Mouse (Mus musculus) heart, embryonic 16.5 days (tissue): Measurements from ENCODE around the gene Sik3. TPM values are rescaled to one million over a fixed set of nuclear protein-coding genes. Genes with fewer than 3 reads are reported as not detected.

ENCODE experiments used
- ATAC-seq: fragments of 200-750 bp; cut with Nextera tagmentation; replicated peaks from 2 replicates; pipeline ENCODE4 v1.8.0; 2017; ENCODE audit warnings: moderate number of reproducible peaks; ENCODE audit not compliant: insufficient read depth, low FRiP score; ENCODE audit errors: extremely low read depth
- H3K27ac ChIP-seq: fragments of 300-500 bp; sonication (generic); 2 replicates; pipeline ENCODE4 v1.5.1; 2014; ENCODE audit warnings: mild to moderate bottlenecking, low read length, control low read depth, moderate library complexity
- H3K27me3 ChIP-seq: fragments of 300-500 bp; sonication (generic); 2 replicates; pipeline ENCODE4 v1.6.1; 2014; ENCODE audit warnings: low read length, mixed read lengths; ENCODE audit not compliant: control insufficient read depth, insufficient read depth
- H3K36me3 ChIP-seq: fragments of 300-500 bp; sonication (generic); 2 replicates; pipeline ENCODE4 v1.6.1; 2014; ENCODE audit not compliant: control insufficient read depth, insufficient read depth
- H3K4me1 ChIP-seq: fragments of 300-500 bp; sonication (generic); 2 replicates; pipeline ENCODE4 v1.6.1; 2014; ENCODE audit warnings: low read length, mixed read lengths; ENCODE audit not compliant: control insufficient read depth, insufficient read depth
- H3K4me2 ChIP-seq: fragments of 300-500 bp; sonication (generic); 2 replicates; pipeline ENCODE4 v1.6.1; 2014; ENCODE audit warnings: low read depth, mild to moderate bottlenecking, control low read depth, low read length
- H3K4me3 ChIP-seq: fragments of 300-500 bp; sonication (generic); 2 replicates; pipeline ENCODE4 v1.5.1; 2014; ENCODE audit warnings: mild to moderate bottlenecking, control low read depth, low read length
- H3K9ac ChIP-seq: fragments of 300-500 bp; sonication (generic); 2 replicates; pipeline ENCODE4 v1.6.1; 2014; ENCODE audit warnings: low read length, control low read depth
- H3K9me3 ChIP-seq: fragments of 300-500 bp; sonication (generic); replicated peaks from 2 replicates; pipeline ENCODE4 v1.6.1; 2016; ENCODE audit warnings: low read length; ENCODE audit not compliant: control insufficient read depth
- WGBS: fragments of 180-500 bp; shearing (Covaris S2); extraction: QIAGEN DNeasy Blood & Tissue Kit; methylation state at CpG from one replicate; pipeline ENCODE4 v1.1.7; 2014; 5-methylcytosine and 5-hydroxymethylcytosine counted together
- polyA plus RNA-seq: library from polyadenylated mRNA; unstranded; fragments of >200 nt; fragmentation: Nextera tagmentation; extraction: Ambion mirVana; gene quantifications from 2 replicates; pipeline ENCODE4 v1.2.1, GENCODE M21; 2015

Sik3 gene
- polyA plus RNA-seq, 1 experiment from 2014 or later = 5.1 TPM

DNA sequence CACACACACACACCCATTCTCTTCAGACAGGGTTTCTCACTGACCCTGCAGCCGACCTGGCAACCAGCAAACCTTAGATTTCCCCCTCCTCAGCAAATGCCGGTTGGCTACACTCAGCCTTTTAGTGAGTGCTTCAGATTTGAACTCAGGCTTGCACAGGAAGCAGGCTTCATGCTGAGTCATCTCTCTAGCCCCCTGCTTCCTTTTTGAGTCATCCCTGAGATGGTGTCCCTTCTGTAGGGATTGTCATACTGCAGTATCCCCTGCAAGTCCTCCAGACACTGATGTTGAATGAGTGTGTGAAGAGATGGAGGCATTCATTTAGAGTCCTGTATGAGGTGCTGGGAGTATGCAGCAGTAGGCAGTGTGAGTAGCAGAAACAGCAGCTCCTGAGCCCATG, 160.3 kb downstream of the Sik3 start:
- 50% methylated on average over 2 of the region's 2 CpGs for WGBS
- H3K4me2 ChIP-seq = no peak overlapping the region

DNA sequence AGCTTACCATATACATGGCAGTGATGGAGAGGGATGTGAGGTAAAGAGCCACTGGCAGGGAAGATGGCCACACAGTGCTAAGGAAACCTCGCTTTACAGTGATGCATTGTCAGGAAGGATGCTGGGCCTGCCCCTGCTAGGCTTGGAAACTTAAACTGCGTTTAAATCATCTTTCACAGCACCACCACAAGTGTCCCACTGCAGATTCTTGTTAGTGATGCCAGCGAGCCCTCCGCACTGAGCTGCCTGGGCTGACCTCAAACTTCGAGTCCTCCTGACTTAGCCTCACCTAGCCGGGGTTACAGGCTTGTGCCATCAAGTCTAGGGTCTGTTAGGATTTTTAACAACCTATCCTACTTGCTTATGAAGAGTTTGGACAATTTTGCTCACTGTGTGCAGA, 161.3 kb downstream of the Sik3 start:
- H3K9me3 ChIP-seq = no peaks in the 10 kb centered on the region
- 86% methylated on average over 6 of the region's 6 CpGs for WGBS

More for the DNA sequence above, 160.3 kb downstream of the Sik3 start:
- peaks cover 5% of the 10 kb centered on the region for H3K4me1 ChIP-seq
- no peak overlapping the region for H3K9ac ChIP-seq
- H3K9me3 ChIP-seq = no peaks in the 10 kb centered on the region
- no peak overlapping the region for H3K4me3 ChIP-seq
- no peak for ATAC-seq
- no peaks in the 10 kb centered on the region; the same call in 1 of the 2 replicates for H3K36me3 ChIP-seq
- H3K27me3 ChIP-seq = no peaks in the 10 kb centered on the region
- H3K27ac ChIP-seq = no peak overlapping the region

DNA sequence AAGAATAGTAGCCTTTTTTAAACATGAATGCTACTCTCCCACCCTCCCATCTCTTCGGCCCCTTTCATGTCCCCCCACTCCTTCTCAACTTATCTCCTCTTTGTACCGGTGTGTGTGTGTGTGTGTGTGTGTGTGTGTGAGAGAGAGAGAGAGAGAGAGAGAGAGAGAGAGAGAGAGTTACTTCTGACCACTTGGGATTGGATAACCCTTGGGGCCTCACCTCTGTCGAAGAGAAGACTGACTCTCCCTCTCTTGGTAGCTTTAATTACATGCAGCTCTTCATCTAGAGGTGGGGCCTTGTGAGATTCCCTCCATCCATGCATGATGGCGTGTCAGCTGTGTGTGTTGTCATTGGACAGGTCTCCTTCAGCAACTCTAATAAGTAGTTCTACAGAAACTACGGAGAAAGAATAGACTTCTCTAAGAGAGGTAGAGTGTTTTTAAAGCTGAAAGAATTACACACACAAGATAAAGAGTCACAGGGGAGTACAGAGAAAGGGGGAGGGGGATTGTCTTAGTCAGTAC, 162.2 kb downstream of the Sik3 start:
- WGBS = 65% methylated on average over 5 of the region's 5 CpGs
- H3K9ac ChIP-seq = no peak overlapping the region
- no peaks in the 10 kb centered on the region for H3K9me3 ChIP-seq
- H3K27me3 ChIP-seq = no peaks in the 10 kb centered on the region
- H3K27ac ChIP-seq = no peak overlapping the region; the same call in 1 of the 2 replicates
- H3K36me3 ChIP-seq = peaks cover 4% of the 10 kb centered on the region; the same call in 1 of the 2 replicates
- peaks cover 5% of the 10 kb centered on the region for H3K4me1 ChIP-seq
- no peak for ATAC-seq
- no peak overlapping the region for H3K4me2 ChIP-seq
- no peak overlapping the region for H3K4me3 ChIP-seq

More for the DNA sequence above, 161.3 kb downstream of the Sik3 start:
- H3K36me3 ChIP-seq = peaks cover 4% of the 10 kb centered on the region; the same call in 1 of the 2 replicates
- H3K27ac ChIP-seq = no peak overlapping the region
- no peaks in the 10 kb centered on the region for H3K27me3 ChIP-seq
- H3K9ac ChIP-seq = no peak overlapping the region
- no peak for ATAC-seq
- no peak overlapping the region for H3K4me3 ChIP-seq
- H3K4me2 ChIP-seq = no peak overlapping the region
- H3K4me1 ChIP-seq = peaks cover 5% of the 10 kb centered on the region

DNA sequence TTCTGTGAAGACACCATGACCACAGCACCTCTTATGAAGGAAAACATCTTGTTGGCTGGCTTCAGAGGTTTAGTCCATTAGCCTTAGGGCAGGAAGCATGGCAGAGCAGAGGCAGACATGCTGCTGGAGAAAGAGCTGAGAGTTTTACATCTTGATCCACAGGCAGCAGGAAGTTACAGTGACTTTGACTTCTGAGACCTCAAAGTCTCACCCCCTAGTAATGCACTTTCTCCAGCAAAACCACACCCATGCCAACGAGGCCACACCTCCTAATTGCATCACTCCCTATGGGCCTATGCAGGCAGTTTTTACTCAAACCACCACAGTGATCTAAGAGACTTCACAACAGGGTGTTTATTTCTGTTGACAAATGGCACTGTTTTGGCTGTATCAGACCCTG, 162.7 kb downstream of the Sik3 start:
- peak; percentile 43 for ATAC-seq
- 42% methylated on average over 1 of the region's 1 CpGs for WGBS
- Histone ChIP-seq H3K4me2 (no peak overlapping the region), H3K4me1 (peaks cover 5% of the 10 kb centered on the region), H3K9ac (no peak overlapping the region), H3K27me3 (no peaks in the 10 kb centered on the region), H3K36me3 (peaks cover 4% of the 10 kb centered on the region; the same call in 1 of the 2 replicates), H3K4me3 (no peak overlapping the region), H3K9me3 (no peaks in the 10 kb centered on the region), H3K27ac (peak overlapping the region; percentile 62)

DNA sequence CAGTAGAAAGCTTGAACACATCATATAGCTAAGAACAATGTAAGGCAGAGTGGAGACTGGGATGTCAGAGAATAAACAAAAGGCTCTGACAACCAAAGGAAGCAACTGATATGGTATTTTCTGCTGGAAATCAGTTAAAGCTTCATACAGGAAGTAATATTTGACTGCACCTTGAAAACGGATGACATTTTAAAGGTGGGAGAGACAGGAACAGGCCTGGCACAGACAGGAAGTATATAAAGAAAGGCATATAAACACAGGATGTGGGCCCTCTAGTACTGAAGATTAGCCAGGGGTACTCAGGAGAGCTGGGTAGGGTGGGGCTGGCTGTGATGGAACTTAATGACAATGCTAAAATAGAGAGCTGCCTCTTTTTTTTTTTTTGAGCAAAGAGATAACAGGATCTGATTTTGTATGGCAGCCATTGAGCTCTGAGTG, 163.3 kb downstream of the Sik3 start:
- WGBS = 46% methylated on average over 1 of the region's 1 CpGs
- ATAC-seq = peak; percentile 61; the same call in 1 of the 2 replicates
- Histone ChIP-seq H3K4me1 (peaks cover 5% of the 10 kb centered on the region), H3K4me2 (no peak overlapping the region), H3K9me3 (no peaks in the 10 kb centered on the region), H3K27me3 (no peaks in the 10 kb centered on the region), H3K4me3 (no peak overlapping the region), H3K36me3 (peaks cover 4% of the 10 kb centered on the region; the same call in 1 of the 2 replicates), H3K9ac (no peak overlapping the region), H3K27ac (peak overlapping the region; percentile 62)

DNA sequence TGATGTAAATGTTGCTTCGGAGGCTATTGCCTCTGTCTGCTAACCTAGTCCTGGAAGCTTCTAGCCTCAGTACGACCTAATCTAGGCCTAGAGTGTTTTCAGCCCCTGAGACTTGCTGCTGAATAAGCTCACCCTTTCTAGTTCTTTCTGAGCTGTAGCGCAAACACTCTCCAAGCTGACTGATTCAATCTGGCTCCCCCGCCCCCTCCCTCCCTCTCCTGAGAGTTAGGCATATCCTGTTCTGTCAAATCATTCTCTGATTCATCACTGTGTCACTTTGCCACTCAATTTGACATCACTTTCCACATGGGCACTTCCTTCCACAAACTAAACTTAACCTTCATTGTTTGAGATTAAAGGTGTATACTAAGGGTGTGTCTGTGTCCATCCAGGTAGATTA, 164.0 kb downstream of the Sik3 start:
- no peak for ATAC-seq
- no peaks in the 10 kb centered on the region for H3K27me3 ChIP-seq
- no peak overlapping the region for H3K4me2 ChIP-seq
- H3K4me3 ChIP-seq = no peak overlapping the region
- peak overlapping the region; percentile 62; the same call in 1 of the 2 replicates for H3K27ac ChIP-seq
- 82% methylated on average over 4 of the region's 4 CpGs for WGBS
- peaks cover 4% of the 10 kb centered on the region; the same call in 1 of the 2 replicates for H3K36me3 ChIP-seq
- H3K9ac ChIP-seq = no peak overlapping the region
- no peaks in the 10 kb centered on the region for H3K9me3 ChIP-seq
- peaks cover 7% of the 10 kb centered on the region for H3K4me1 ChIP-seq

DNA sequence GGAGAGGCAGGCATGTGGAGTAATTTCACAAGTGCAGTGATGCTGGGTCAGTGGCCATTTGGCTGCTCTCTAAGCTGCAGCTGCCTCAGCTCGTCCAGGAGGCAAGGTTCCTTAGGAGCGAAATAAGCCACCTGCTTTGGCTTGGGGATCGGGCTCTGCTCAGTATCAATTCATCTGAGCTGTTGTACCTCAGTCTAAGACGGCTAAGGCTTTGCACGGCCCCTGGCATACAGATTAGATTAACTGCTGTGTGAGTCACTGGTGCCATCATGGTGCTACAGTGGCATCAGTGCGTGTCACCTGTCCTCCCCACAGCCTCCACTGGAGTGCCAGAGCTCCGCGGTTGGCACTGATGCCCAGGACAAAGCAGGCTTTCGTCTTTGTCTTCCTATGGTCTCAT, 166.0 kb downstream of the Sik3 start:
- Histone ChIP-seq H3K4me2 (no peak overlapping the region), H3K36me3 (peaks cover 4% of the 10 kb centered on the region; the same call in 1 of the 2 replicates), H3K9ac (no peak overlapping the region), H3K9me3 (no peaks in the 10 kb centered on the region), H3K27ac (no peak overlapping the region), H3K4me1 (peaks cover 9% of the 10 kb centered on the region), H3K4me3 (no peak overlapping the region), H3K27me3 (no peaks in the 10 kb centered on the region)
- ATAC-seq = no peak
- WGBS = 82% methylated on average over 9 of the region's 9 CpGs

DNA sequence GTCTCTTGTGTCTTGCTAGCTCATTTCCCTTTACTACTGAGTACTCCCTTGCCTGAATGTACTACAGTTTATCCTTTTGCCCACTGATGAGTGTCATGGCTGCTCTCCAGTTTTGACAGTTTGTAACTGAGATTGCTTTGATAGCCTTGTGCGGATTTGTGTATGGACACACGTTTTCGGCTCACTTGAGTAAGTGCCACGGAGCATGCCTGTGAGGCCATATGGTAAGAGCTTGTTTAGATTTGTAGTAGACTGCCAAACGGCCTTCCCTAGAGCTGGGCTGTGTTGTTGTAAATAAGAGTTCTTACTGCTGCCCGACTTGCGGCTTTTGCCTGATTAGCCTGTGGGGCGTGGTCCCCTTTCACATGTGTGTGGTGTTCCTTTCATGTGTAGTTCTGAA, 168.7 kb downstream of the Sik3 start:
- Histone ChIP-seq H3K27me3 (no peaks in the 10 kb centered on the region), H3K36me3 (peaks cover 4% of the 10 kb centered on the region; the same call in 1 of the 2 replicates), H3K4me3 (no peak overlapping the region), H3K27ac (no peak overlapping the region), H3K9me3 (no peaks in the 10 kb centered on the region), H3K4me2 (no peak overlapping the region), H3K4me1 (peaks cover 6% of the 10 kb centered on the region), H3K9ac (no peak overlapping the region)
- WGBS = 72% methylated on average over 8 of the region's 8 CpGs
- no peak for ATAC-seq

DNA sequence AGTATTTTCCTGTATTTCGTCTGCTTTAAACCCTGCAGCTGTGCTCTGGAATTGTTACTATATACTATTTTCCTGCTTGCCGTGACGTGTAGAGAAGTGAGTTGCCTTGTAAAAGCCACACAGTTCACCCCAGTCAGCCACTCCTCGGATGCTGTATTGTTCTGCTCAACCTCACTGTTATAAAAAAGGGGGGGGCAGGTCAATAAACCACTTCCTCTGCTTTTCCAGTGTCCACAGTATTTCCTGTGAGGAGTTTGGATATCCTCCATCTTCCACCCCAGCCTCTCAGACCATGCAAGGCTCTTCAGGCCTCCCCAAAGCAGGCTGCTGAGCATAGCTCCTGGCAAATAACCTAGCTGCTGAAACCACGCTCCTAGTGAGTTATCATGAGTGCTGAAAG, 171.9 kb downstream of the Sik3 start:
- no peak overlapping the region for H3K4me2 ChIP-seq
- H3K27ac ChIP-seq = peak overlapping the region; percentile 59
- H3K4me1 ChIP-seq = peaks cover 6% of the 10 kb centered on the region
- 51% methylated on average over 5 of the region's 5 CpGs for WGBS
- peak; percentile 72 for ATAC-seq
- no peak overlapping the region for H3K4me3 ChIP-seq
- no peak overlapping the region for H3K9ac ChIP-seq
- no peaks in the 10 kb centered on the region for H3K9me3 ChIP-seq
- no peaks in the 10 kb centered on the region for H3K27me3 ChIP-seq
- H3K36me3 ChIP-seq = no peaks in the 10 kb centered on the region
